Mouse (Mus musculus) B cell, adult 62 days (primary cell): ENCODE results near the gene Gm14288. TPM values are rescaled to one million over a fixed set of nuclear protein-coding genes. Genes with fewer than 3 reads are reported as not detected.

Experiments used
- total RNA-seq: library from RNA; stranded (reverse); gene quantifications from 4 replicates; pipeline ENCODE4 v1.2.4, GENCODE M21; 2023

The Gm14288 gene
- 1.2 to 2.6 TPM (median 1.5 TPM) in 3 of 4 replicates, not detected in the other for total RNA-seq

GRCm38 (mm10) chr2:175800993-175801392 is at the start of gene Gm14288:
TSS of gene Gm14288 (minus strand) at chr2:175801093.

GRCm38 (mm10) chr2:175741237-175741636 is 59.7 kb downstream of the Gm14288 start, which contains the start of gene Gm2007:
TSS of gene Gm2007 (plus strand) at chr2:175741537.

Other genes with a start within 250 kb of the Gm14288 start
- not detected in 4 replicates for gene Gm11007, start 157.1 kb downstream of the Gm14288 start, total RNA-seq
- 0.45 TPM in 1 of 4 replicates, not detected in the others for gene Zfp969, start 97.4 kb downstream of the Gm14288 start, total RNA-seq
- gene Gm2007, start 59.6 kb downstream of the Gm14288 start, total RNA-seq, result not detected in 4 replicates
- gene Gm6710, start 68.1 kb upstream of the Gm14288 start, total RNA-seq, result 0.64 to 7.5 TPM (median 3.7 TPM) in 3 of 4 replicates, not detected in the other
- 1.3 to 3.1 TPM (median 2.2 TPM) in 4 replicates for gene Zfp966, start 130.0 kb upstream of the Gm14288 start, total RNA-seq
- 1.6 to 5.7 TPM (median 3.7 TPM) in 4 replicates for gene Gm2026, start 164.2 kb upstream of the Gm14288 start, total RNA-seq